Mouse (Mus musculus) Patski (cell line): Measurements from ENCODE around the gene Grin2b. TPM values are rescaled to one million over a fixed set of nuclear protein-coding genes. Genes with fewer than 3 reads are reported as not detected.

Experiments
- ATAC-seq: fragments of 100-300 bp; one replicate; pipeline ENCODE4 v1.8.0; 2021
- CTCF ChIA-PET: fragments of 350-600 bp; sonication (Branson Sonifier 250); formaldehyde crosslinking; loops from one replicate; lab custom pipeline; 2022; ENCODE audit warnings: inconsistent platforms; lab: Charles Lee
- POLR2A ChIA-PET: fragments of 350-600 bp; sonication (Branson Sonifier 250); formaldehyde crosslinking; loops from one replicate; lab custom pipeline; 2022; ENCODE audit warnings: antibody characterized with exemption, inconsistent platforms; lab: Charles Lee
- DNase-seq: peaks from one replicate; pipeline ENCODE4 v3.0.0-alpha.2; 2011; ENCODE audit warnings: low read depth, low spot score
- H3K27me3 ChIP-seq: fragments of 371-371 bp; one replicate; pipeline ENCODE4 v1.5.1; 2021
- CTCF ChIP-seq: fragments of 100-300 bp; IDR thresholded peaks from one replicate; pipeline ENCODE4 v1.5.1; 2021
- in situ Hi-C: fragments of 300-500 bp; cut with MboI; formaldehyde crosslinking; loops from 3 replicates; pipeline ENCODE4 v1.11.1; 2018; ENCODE audit warnings: low pct_unique_long_range_greater_than_20kb, mixed read lengths
- polyA plus RNA-seq: library from polyadenylated mRNA; unstranded; gene quantifications from one replicate; pipeline ENCODE4 v1.2.3, GENCODE M21; 2021

Grin2b gene
- not detected for polyA plus RNA-seq

GRCm38 (mm10) chr6:136173191-136173896 is at the start of gene Grin2b:
Gene Grin2b, minus strand, starts transcription at chr6:136173511.
- DNase-seq: no peak
- in situ Hi-C loops: no loop called here
- TF ChIP-seq CTCF: peak; percentile 24
- peaks cover 14% of the 10 kb centered on the region for H3K27me3 ChIP-seq
- ChIA-PET CTCF (no interaction called here), POLR2A (no interaction called here)
- ATAC-seq: peak; percentile 8

- DNase-seq (no peak), ATAC-seq (no peak)
- ChIA-PET CTCF (no interaction called here), POLR2A (no interaction called here)
- no peak for TF ChIP-seq CTCF
- no peaks in the 10 kb centered on the region for H3K27me3 ChIP-seq
- in situ Hi-C loops: no loop called here
Observed at GRCm38 (mm10) chr6:136221894-136222293, 48.6 kb upstream of the Grin2b start.

GRCm38 (mm10) chr6:136210442-136210841 is 37.1 kb upstream of the Grin2b start:
- DNase-seq (no peak), ATAC-seq (no peak)
- CTCF ChIA-PET: no interaction called here
- POLR2A ChIA-PET: no interaction called here
- TF ChIP-seq CTCF: no peak
- in situ Hi-C loops: no loop called here
- no peaks in the 10 kb centered on the region for H3K27me3 ChIP-seq

- no peaks in the 10 kb centered on the region for H3K27me3 ChIP-seq
- in situ Hi-C loops: no loop called here
- ChIA-PET POLR2A (no interaction called here), CTCF (no interaction called here)
- TF ChIP-seq CTCF: no peak
- no peak for DNase-seq
- no peak for ATAC-seq
Observed at GRCm38 (mm10) chr6:136199814-136200213, 26.5 kb upstream of the Grin2b start.

GRCm38 (mm10) chr6:136194616-136195015 is 21.3 kb upstream of the Grin2b start:
- DNase-seq: no peak
- in situ Hi-C loops: no loop called here
- no peaks in the 10 kb centered on the region for H3K27me3 ChIP-seq
- ATAC-seq: no peak
- POLR2A ChIA-PET: no interaction called here
- TF ChIP-seq CTCF: no peak
- CTCF ChIA-PET: interaction anchor here (1.0 kb wide), 1 partner anchor 10 kb away, joined by 3 read pairs; no protein-coding TSS in a partner anchor

- ChIA-PET CTCF (no interaction called here), POLR2A (no interaction called here)
- DNase-seq (no peak), ATAC-seq (no peak)
- TF ChIP-seq CTCF: no peak
- peaks cover 4% of the 10 kb centered on the region for H3K27me3 ChIP-seq
- in situ Hi-C loops: no loop called here
Observed at GRCm38 (mm10) chr6:136178066-136178465, 4.8 kb upstream of the Grin2b start.

- POLR2A ChIA-PET: no interaction called here
- no peak for TF ChIP-seq CTCF
- DNase-seq (no peak), ATAC-seq (no peak)
- in situ Hi-C loops: no loop called here
- H3K27me3 ChIP-seq: peaks cover 14% of the 10 kb centered on the region
- CTCF ChIA-PET: no interaction called here
Observed at GRCm38 (mm10) chr6:136172801-136173190, 515 bp downstream of the Grin2b start.

- no peak for TF ChIP-seq CTCF
- ATAC-seq (no peak), DNase-seq (no peak)
- in situ Hi-C loops: no loop called here
- CTCF ChIA-PET: no interaction called here
- POLR2A ChIA-PET: no interaction called here
- peaks cover 14% of the 10 kb centered on the region for H3K27me3 ChIP-seq
Observed at GRCm38 (mm10) chr6:136172172-136172651, 1.1 kb downstream of the Grin2b start.

GRCm38 (mm10) chr6:136171343-136171742 is 2.0 kb downstream of the Grin2b start:
- DNase-seq (no peak), ATAC-seq (no peak)
- H3K27me3 ChIP-seq: peaks cover 12% of the 10 kb centered on the region
- in situ Hi-C loops: no loop called here
- TF ChIP-seq CTCF: no peak
- CTCF ChIA-PET: no interaction called here
- POLR2A ChIA-PET: no interaction called here

GRCm38 (mm10) chr6:136170381-136170780 is 2.9 kb downstream of the Grin2b start:
- DNase-seq (no peak), ATAC-seq (no peak)
- H3K27me3 ChIP-seq: peaks cover 10% of the 10 kb centered on the region
- POLR2A ChIA-PET: interaction anchor here (1.3 kb wide), 1 partner anchor 12 kb away, joined by 4 read pairs; no protein-coding TSS in a partner anchor
- TF ChIP-seq CTCF: no peak
- CTCF ChIA-PET: no interaction called here
- in situ Hi-C loops: no loop called here

GRCm38 (mm10) chr6:136167361-136167760 is 6.0 kb downstream of the Grin2b start:
- ATAC-seq (no peak), DNase-seq (no peak)
- ChIA-PET CTCF (no interaction called here), POLR2A (no interaction called here)
- TF ChIP-seq CTCF: no peak
- peaks cover 5% of the 10 kb centered on the region for H3K27me3 ChIP-seq
- in situ Hi-C loops: no loop called here
